Mouse (Mus musculus): ENCODE measurements around the gene Hoxb6. TPM values are rescaled to one million over a fixed set of nuclear protein-coding genes. Genes with fewer than 3 reads are reported as not detected.

Gene Hoxb6
- polyA plus RNA-seq, 1 experiment = 62.7 TPM

GRCm38 (mm10) chr11:96293302-96293921 lies 1.1 kb downstream of the Hoxb6 start:
- peak overlapping the region; percentile 99 for H3K27ac ChIP-seq (ENCODE audit: insufficient read depth, low read depth, low read length)
- H3K4me3 ChIP-seq (ENCODE audit: insufficient read depth, low read depth, low read length) = peak overlapping the region; percentile 95
- TF ChIP-seq POLR2A (IDR thresholded peaks at IDR 0.05; ENCODE audit: low read depth, low read length) (no peak), CTCF (conservative IDR thresholded peaks at IDR 0.05; ENCODE audit: insufficient read depth, insufficient read length, low read depth, low read length) (no peak)
- under 1% methylated on average over 22 of the region's 22 CpGs for WGBS
- DNase-seq = peak; percentile 62
- H3K4me1 ChIP-seq (ENCODE audit: control insufficient read depth, insufficient read depth, low read length) = peaks cover 10% of the 10 kb centered on the region; the same call in 1 of the 2 replicates
- H3K27me3 ChIP-seq (replicated peaks; ENCODE audit: control insufficient read depth, insufficient read depth, low read length) = no peaks in the 10 kb centered on the region
- H3K36me3 ChIP-seq (ENCODE audit: control insufficient read depth, insufficient read depth, low read length) = no peaks in the 10 kb centered on the region

- Histone ChIP-seq H3K4me1 (ENCODE audit: control insufficient read depth, insufficient read depth, low read length) (peaks cover 7% of the 10 kb centered on the region; the same call in 1 of the 2 replicates), H3K36me3 (ENCODE audit: control insufficient read depth, insufficient read depth, low read length) (no peaks in the 10 kb centered on the region), H3K4me3 (ENCODE audit: insufficient read depth, low read depth, low read length) (peak overlapping the region; percentile 95), H3K27me3 (replicated peaks; ENCODE audit: control insufficient read depth, insufficient read depth, low read length) (no peaks in the 10 kb centered on the region), H3K27ac (ENCODE audit: insufficient read depth, low read depth, low read length) (peak overlapping the region; percentile 83)
- TF ChIP-seq POLR2A (IDR thresholded peaks at IDR 0.05; ENCODE audit: low read depth, low read length) (no peak), CTCF (conservative IDR thresholded peaks at IDR 0.05; ENCODE audit: insufficient read depth, insufficient read length, low read depth, low read length) (peak; percentile 79)
- DNase-seq = peak; percentile 95
- WGBS = under 1% methylated on average over 32 of the region's 32 CpGs
These were observed 2.2 kb downstream of the Hoxb6 start for GRCm38 (mm10) chr11:96294245-96295091.

GRCm38 (mm10) chr11:96295092-96295835 lies 3.0 kb downstream of the Hoxb6 start:
- H3K27me3 ChIP-seq (replicated peaks; ENCODE audit: control insufficient read depth, insufficient read depth, low read length) = no peaks in the 10 kb centered on the region
- WGBS = under 1% methylated on average over 30 of the region's 30 CpGs
- TF ChIP-seq POLR2A (IDR thresholded peaks at IDR 0.05; ENCODE audit: low read depth, low read length) (no peak), CTCF (conservative IDR thresholded peaks at IDR 0.05; ENCODE audit: insufficient read depth, insufficient read length, low read depth, low read length) (no peak)
- H3K4me1 ChIP-seq (ENCODE audit: control insufficient read depth, insufficient read depth, low read length) = peaks cover 7% of the 10 kb centered on the region; the same call in 1 of the 2 replicates
- peak overlapping the region; percentile 95 for H3K4me3 ChIP-seq (ENCODE audit: insufficient read depth, low read depth, low read length)
- peak overlapping the region; percentile 90 for H3K27ac ChIP-seq (ENCODE audit: insufficient read depth, low read depth, low read length)
- H3K36me3 ChIP-seq (ENCODE audit: control insufficient read depth, insufficient read depth, low read length) = no peaks in the 10 kb centered on the region
- DNase-seq = peak; percentile 95

GRCm38 (mm10) chr11:96296997-96297396 lies 4.7 kb downstream of the Hoxb6 start:
- Histone ChIP-seq H3K36me3 (ENCODE audit: control insufficient read depth, insufficient read depth, low read length) (peaks cover 2% of the 10 kb centered on the region; the same call in 1 of the 2 replicates), H3K4me1 (ENCODE audit: control insufficient read depth, insufficient read depth, low read length) (peaks cover 4% of the 10 kb centered on the region; the same call in 1 of the 2 replicates), H3K27ac (ENCODE audit: insufficient read depth, low read depth, low read length) (0 out of 2 replicates have a peak overlapping the region, but pooled peaks have one; percentile 18), H3K4me3 (ENCODE audit: insufficient read depth, low read depth, low read length) (no peak overlapping the region), H3K27me3 (replicated peaks; ENCODE audit: control insufficient read depth, insufficient read depth, low read length) (no peaks in the 10 kb centered on the region)
- TF ChIP-seq POLR2A (IDR thresholded peaks at IDR 0.05; ENCODE audit: low read depth, low read length) (no peak), CTCF (conservative IDR thresholded peaks at IDR 0.05; ENCODE audit: insufficient read depth, insufficient read length, low read depth, low read length) (no peak)
- WGBS = 50% methylated on average over 2 of the region's 2 CpGs
- no peak for DNase-seq

GRCm38 (mm10) chr11:96297428-96297827 lies 5.2 kb downstream of the Hoxb6 start:
- 48% methylated on average over 3 of the region's 3 CpGs for WGBS
- 0 out of 2 replicates have a peak overlapping the region, but pooled peaks have one; percentile 18 for H3K27ac ChIP-seq (ENCODE audit: insufficient read depth, low read depth, low read length)
- no peaks in the 10 kb centered on the region for H3K27me3 ChIP-seq (replicated peaks; ENCODE audit: control insufficient read depth, insufficient read depth, low read length)
- peaks cover 2% of the 10 kb centered on the region; the same call in 1 of the 2 replicates for H3K36me3 ChIP-seq (ENCODE audit: control insufficient read depth, insufficient read depth, low read length)
- no peak overlapping the region for H3K4me3 ChIP-seq (ENCODE audit: insufficient read depth, low read depth, low read length)
- DNase-seq = no peak
- peaks cover 4% of the 10 kb centered on the region; the same call in 1 of the 2 replicates for H3K4me1 ChIP-seq (ENCODE audit: control insufficient read depth, insufficient read depth, low read length)
- TF ChIP-seq CTCF (conservative IDR thresholded peaks at IDR 0.05; ENCODE audit: insufficient read depth, insufficient read length, low read depth, low read length) (no peak), POLR2A (IDR thresholded peaks at IDR 0.05; ENCODE audit: low read depth, low read length) (no peak)

- H3K4me1 ChIP-seq (ENCODE audit: control insufficient read depth, insufficient read depth, low read length) = peaks cover 4% of the 10 kb centered on the region; the same call in 1 of the 2 replicates
- H3K27me3 ChIP-seq (replicated peaks; ENCODE audit: control insufficient read depth, insufficient read depth, low read length) = no peaks in the 10 kb centered on the region
- H3K4me3 ChIP-seq (ENCODE audit: insufficient read depth, low read depth, low read length) = peak overlapping the region; percentile 91; the same call in 1 of the 2 replicates
- no peak for DNase-seq
- no peak for TF ChIP-seq CTCF (conservative IDR thresholded peaks at IDR 0.05; ENCODE audit: insufficient read depth, insufficient read length, low read depth, low read length)
- H3K27ac ChIP-seq (ENCODE audit: insufficient read depth, low read depth, low read length) = peak overlapping the region; percentile 28; the same call in 1 of the 2 replicates
- peaks cover 2% of the 10 kb centered on the region; the same call in 1 of the 2 replicates for H3K36me3 ChIP-seq (ENCODE audit: control insufficient read depth, insufficient read depth, low read length)
- WGBS = 37% methylated on average over 11 of the region's 11 CpGs
These were observed 5.8 kb downstream of the Hoxb6 start for GRCm38 (mm10) chr11:96297968-96298635.

All from kidney, adult 2 months (tissue).